Mouse (Mus musculus) mouse embryonic stem cell (cell line): ENCODE data around the gene Gm28919.
"Not testable (repeated sequence)": the region's sequence is repeated elsewhere in the genome, so short reads cannot be mapped to it uniquely, and the experiment has no call there.

Experiments used
- in situ Hi-C, 2 experiments: fragments of 300-500 bp; cut with MboI; formaldehyde crosslinking; loops; 1 replicate in 1 of 2; 3 replicates in 1 of 2; pipeline ENCODE4 v1.14.3; 2019 to 2020; ENCODE audit warnings: low sequenced_read_pairs in 2 of 2, low pct_unique_long_range_greater_than_20kb in 1 of 2, mixed read lengths in 1 of 2; ENCODE audit not compliant: unreplicated experiment in 1 of 2

Gene Gm28919

DNA sequence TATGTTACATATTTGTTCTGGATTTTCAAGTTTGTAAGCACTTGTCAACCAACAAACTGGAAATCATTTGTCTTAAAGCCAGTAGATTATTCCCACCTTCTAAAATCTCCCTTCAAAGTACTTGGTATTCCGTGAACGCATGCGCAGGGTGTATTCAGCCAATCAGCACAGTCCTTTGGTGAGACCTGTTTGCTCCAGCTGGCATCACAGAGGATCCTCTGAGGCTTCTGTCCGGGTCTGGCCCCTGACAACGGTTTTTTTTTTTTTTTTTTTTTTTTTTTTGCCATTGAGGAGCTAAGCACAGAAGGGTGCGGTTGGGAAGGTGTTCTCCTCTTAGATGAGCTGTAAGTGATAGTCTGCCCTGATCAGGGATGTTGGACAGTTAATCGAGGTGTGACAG is at the start of gene Gm28919:
TSS of gene Gm28919 (plus strand) at position 301 of the 400 bp plus-strand sequence.
- in situ Hi-C loops, result not testable (repeated sequence)
